ENCODE assay signal across 8 mouse cellular contexts in genomic region chr8:120289698-120290181, GRCm38 (mm10).
A peak's percentile ranks its signal among the peaks of the same experiment; 100 is the strongest.
DNase-seq lines count a peak whose midpoint lies in the region; ATAC-seq lines count a peak whose summit lies in the region.

No protein-coding gene starts in this region.

- H3K4me3 ChIP-seq in erythroblast, embryonic 14.5 days (replicated peaks), result peak overlapping the region; percentile 4
- H3K4me3 ChIP-seq in hindbrain, embryonic 16.5 days (ENCODE audit: low read length), result no peak overlapping the region
- H3K4me3 ChIP-seq in liver, embryonic 16.5 days (ENCODE audit: low read depth, low read length), result no peak overlapping the region

- no peaks in the 10 kb centered on the region for H3K27me3 ChIP-seq in erythroblast, embryonic 14.5 days (ENCODE audit: control insufficient read depth)
- H3K27me3 ChIP-seq in hindbrain, embryonic 16.5 days (replicated peaks; ENCODE audit: control insufficient read depth, insufficient read depth, low read length), result no peaks in the 10 kb centered on the region
- H3K27me3 ChIP-seq in liver, embryonic 16.5 days (ENCODE audit: control insufficient read depth, insufficient read depth, low read depth, low read length), result no peaks in the 10 kb centered on the region

- H3K9ac ChIP-seq in hindbrain, embryonic 16.5 days (ENCODE audit: low read depth, low read length), result no peak overlapping the region
- H3K9ac ChIP-seq in liver, embryonic 16.5 days (ENCODE audit: low read depth, low read length), result no peak overlapping the region

- H3K4me1 ChIP-seq in erythroblast, embryonic 14.5 days (ENCODE audit: control insufficient read depth), result peaks cover 90% of the 10 kb centered on the region
- peaks cover 75% of the 10 kb centered on the region for H3K4me1 ChIP-seq in hindbrain, embryonic 16.5 days (ENCODE audit: control insufficient read depth, insufficient read depth, low read depth, low read length)
- H3K4me1 ChIP-seq in liver, embryonic 16.5 days (ENCODE audit: control insufficient read depth, low read depth, low read length), result peaks cover 70% of the 10 kb centered on the region

- H3K9me3 ChIP-seq in erythroblast, embryonic 14.5 days (ENCODE audit: control insufficient read depth, low read length), result no peaks in the 10 kb centered on the region
- no peaks in the 10 kb centered on the region for H3K9me3 ChIP-seq in hindbrain, embryonic 16.5 days (ENCODE audit: control insufficient read depth, low read length)
- no peaks in the 10 kb centered on the region for H3K9me3 ChIP-seq in liver, embryonic 16.5 days (replicated peaks; ENCODE audit: control insufficient read depth, low read length)

- H3K4me2 ChIP-seq in hindbrain, embryonic 16.5 days (ENCODE audit: low read length), result no peak overlapping the region
- H3K4me2 ChIP-seq in liver, embryonic 16.5 days (ENCODE audit: low read depth, low read length), result no peak overlapping the region

- peak; percentile 82 to 84 for DNase-seq in cerebellum, adult 18-20 months
- DNase-seq in gastrocnemius, postnatal 10 days, result peak; percentile 69
- DNase-seq in natural killer cell, adult 2 months (ENCODE audit: low spot score in 2 of 2), result no peak
- no peak for DNase-seq in kidney, postnatal 10 days

- no peak overlapping the region; the same call in 1 of the 2 replicates for H3K27ac ChIP-seq in hindbrain, embryonic 16.5 days (ENCODE audit: low read depth, low read length)
- H3K27ac ChIP-seq in liver, embryonic 16.5 days (ENCODE audit: low read length), result 0 out of 2 replicates have a peak overlapping the region, but pooled peaks have one; percentile 3

- ATAC-seq in erythroblast, adult 5-6 weeks (replicated peaks; ENCODE audit: low FRiP score, poor library complexity, severe bottlenecking), result no peak
- peak; percentile 16; the same call in 1 of the 2 replicates for ATAC-seq in hindbrain, embryonic 16.5 days
- ATAC-seq in liver, embryonic 16.5 days (ENCODE audit: low read depth), result no peak

- WGBS in hindbrain, embryonic 16.5 days, result 24% methylated on average over 10 of the region's 10 CpGs
- 67% methylated on average over 10 of the region's 10 CpGs for WGBS in liver, embryonic 16.5 days (ENCODE audit: insufficient replicate concordance)

- H3K36me3 ChIP-seq in erythroblast, embryonic 14.5 days (ENCODE audit: control insufficient read depth), result peaks cover 61% of the 10 kb centered on the region
- no peaks in the 10 kb centered on the region for H3K36me3 ChIP-seq in hindbrain, embryonic 16.5 days (ENCODE audit: control insufficient read depth, insufficient read depth, low read length)
- H3K36me3 ChIP-seq in liver, embryonic 16.5 days (ENCODE audit: control insufficient read depth, insufficient read depth), result no peaks in the 10 kb centered on the region

Comparison
In these comparisons a context has a peak if more than half of its experiments do, and no peak if none do; other contexts are left out.
1. DNase-seq: peak in cerebellum, adult 18-20 months (2 of 2) and gastrocnemius, postnatal 10 days (single experiment); none in natural killer cell, adult 2 months (0 of 2) and kidney, postnatal 10 days (single experiment).